Mouse (Mus musculus): ENCODE results near the gene Dnah8.

The Dnah8 gene

GRCm38 (mm10) chr17:30819134-30819533 lies 195.0 kb downstream of the Dnah8 start:
- DNase-seq (ENCODE audit: low read depth, low spot score): no peak

DNA sequence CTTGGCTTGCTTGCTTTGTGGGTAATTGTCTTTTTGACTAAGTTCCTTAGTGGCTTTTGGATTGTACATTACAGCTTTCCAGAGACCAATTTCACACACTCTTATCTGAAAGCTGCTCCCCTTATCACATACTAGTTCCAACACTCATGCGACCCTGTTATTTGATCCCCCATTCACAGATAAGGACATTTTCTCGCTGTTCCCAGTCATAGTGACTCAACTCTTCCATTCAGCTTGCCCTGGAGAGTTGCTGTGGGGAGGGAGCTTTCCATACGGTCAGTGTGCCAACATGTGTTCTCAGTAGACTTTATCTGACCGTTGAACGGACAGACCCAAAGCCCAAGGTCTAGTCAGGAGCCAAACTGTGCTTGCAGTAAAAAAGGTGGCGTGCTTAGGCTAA lies 197.0 kb downstream of the Dnah8 start:
- DNase-seq (ENCODE audit: low read depth, low spot score): no peak

DNA sequence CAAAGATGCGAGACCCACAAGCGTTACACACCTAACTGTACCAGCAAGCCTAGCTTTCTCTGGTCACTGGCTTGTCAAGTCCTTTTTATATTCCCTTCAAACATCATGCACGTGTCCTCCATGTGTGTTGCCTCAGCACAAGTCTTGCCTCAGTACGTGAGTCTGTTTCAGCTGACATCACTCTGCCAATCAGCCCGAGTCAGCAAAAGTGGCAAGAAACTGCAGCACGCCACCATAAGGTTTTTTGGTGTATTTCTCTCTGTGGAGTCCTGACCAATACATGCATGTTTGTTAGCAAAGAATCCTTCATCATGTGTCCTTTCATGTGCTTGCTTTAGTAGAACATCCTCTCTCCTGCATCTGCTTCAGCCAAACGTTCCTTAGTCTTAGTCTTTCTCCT lies 200.3 kb downstream of the Dnah8 start:
- no peak for DNase-seq (ENCODE audit: low read depth, low spot score)

- DNase-seq (ENCODE audit: low read depth, low spot score): no peak
These were observed 201.7 kb downstream of the Dnah8 start for GRCm38 (mm10) chr17:30825731-30826304.

DNA sequence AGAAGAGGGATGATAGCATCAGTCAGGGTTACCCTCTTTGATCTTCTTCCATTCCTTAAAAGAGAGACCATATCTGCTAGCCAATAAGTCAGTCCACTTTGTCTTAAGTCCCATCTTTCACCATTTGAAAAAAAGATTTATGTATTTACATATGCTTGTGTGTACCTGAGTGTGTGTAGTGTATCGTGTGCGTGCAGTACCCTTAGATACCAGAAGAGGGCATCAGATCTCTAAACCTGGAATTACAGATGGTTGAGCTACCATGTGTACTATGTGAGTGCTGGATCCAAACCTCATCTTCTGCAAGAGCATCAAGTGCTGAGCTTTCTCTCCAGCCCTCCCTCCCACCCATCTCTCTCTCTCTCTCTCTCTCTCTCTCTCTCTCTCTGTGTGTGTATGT lies 207.0 kb downstream of the Dnah8 start:
- DNase-seq (ENCODE audit: low read depth, low spot score): no peak

- no peak for DNase-seq (ENCODE audit: low read depth, low spot score)
These were observed 211.3 kb downstream of the Dnah8 start for GRCm38 (mm10) chr17:30835419-30835818.

- DNase-seq (ENCODE audit: low read depth, low spot score): no peak
These were observed 212.9 kb downstream of the Dnah8 start for GRCm38 (mm10) chr17:30837031-30837430.

GRCm38 (mm10) chr17:30840046-30840445 lies 215.9 kb downstream of the Dnah8 start:
- DNase-seq (ENCODE audit: low read depth, low spot score): no peak

DNA sequence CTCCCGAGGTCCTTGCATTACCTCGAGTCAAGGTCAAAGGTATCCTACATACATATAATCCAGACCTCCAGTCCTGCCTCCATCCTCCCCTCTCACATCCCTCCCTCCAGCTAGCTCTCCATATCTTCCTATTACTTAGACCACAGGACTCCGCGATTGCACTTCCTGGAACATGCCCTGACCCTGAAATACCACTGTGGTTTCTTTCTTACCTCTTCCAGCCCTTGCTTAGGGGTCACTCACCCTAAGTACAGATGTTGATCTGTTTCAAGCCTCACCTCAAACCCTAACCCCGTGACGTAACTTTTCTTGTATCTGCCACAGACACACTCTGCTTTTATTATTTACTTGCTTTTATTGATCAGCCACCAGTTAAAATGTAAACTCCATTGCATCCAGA lies 218.2 kb downstream of the Dnah8 start:
- DNase-seq (ENCODE audit: low read depth, low spot score): no peak

GRCm38 (mm10) chr17:30844321-30844791 lies 220.2 kb downstream of the Dnah8 start:
- DNase-seq (ENCODE audit: low read depth, low spot score): no peak

- no peak for DNase-seq (ENCODE audit: low read depth, low spot score)
These were observed 223.3 kb downstream of the Dnah8 start for GRCm38 (mm10) chr17:30847498-30847897.

DNA sequence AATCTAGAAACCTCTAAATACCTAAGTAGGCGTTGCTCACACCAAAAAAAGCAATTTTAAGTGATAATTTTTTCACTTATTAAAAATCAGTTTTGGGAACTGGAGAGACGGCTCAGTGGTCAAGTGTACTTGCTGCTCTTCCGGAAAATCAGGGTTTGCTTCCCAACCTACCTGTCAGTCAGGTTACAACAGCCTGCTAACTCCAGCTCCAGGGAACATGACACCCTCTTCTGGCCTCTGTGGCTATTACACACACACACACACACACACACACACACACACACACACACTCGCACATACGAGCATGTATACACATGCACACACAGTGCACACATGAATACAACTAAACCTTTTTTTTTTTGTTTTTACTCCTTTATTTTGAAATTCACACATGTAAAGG lies 223.9 kb downstream of the Dnah8 start:
- no peak for DNase-seq (ENCODE audit: low read depth, low spot score)

DNA sequence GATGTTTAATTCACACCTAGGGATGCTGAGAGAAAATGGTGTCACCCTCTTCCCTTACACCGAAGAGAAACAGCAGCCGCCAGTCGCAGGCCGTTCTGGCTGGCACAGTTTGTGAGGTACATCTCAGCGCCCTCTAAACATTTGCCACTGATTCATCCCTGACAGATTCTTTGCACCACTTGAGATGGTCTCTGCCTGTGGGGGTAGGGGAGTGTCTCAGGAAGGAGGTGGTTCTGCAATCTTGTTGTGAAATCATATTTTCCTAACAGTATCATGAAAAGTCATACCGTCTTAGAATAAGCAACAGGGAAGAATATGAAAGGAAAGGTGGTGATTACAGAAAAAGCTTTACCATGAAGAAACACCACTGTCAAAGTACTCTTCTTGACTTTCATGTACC lies 224.7 kb downstream of the Dnah8 start:
- DNase-seq (ENCODE audit: low read depth, low spot score): no peak

DNA sequence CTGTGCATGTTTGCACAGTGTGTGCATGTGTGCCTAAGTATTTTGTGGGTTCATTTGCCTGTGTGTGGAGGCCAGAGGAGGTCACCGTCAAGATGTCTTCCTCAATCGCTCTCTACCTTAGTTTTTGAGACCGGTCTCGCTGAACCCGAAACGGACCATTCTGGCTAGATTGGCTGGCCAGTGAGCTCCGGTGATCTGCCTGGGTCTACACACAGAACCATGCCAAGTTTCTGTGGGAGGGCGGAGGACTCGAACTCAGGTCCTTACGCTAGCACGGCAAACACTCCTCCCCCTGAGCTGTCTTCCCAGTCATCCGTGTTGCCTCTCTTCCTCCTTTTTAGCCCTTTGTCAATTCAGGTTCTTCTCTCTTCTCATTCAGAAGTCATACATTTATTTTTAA lies 225.7 kb downstream of the Dnah8 start:
- no peak for DNase-seq (ENCODE audit: low read depth, low spot score)

GRCm38 (mm10) chr17:30852345-30852744 lies 228.2 kb downstream of the Dnah8 start:
- DNase-seq (ENCODE audit: low read depth, low spot score): no peak

DNA sequence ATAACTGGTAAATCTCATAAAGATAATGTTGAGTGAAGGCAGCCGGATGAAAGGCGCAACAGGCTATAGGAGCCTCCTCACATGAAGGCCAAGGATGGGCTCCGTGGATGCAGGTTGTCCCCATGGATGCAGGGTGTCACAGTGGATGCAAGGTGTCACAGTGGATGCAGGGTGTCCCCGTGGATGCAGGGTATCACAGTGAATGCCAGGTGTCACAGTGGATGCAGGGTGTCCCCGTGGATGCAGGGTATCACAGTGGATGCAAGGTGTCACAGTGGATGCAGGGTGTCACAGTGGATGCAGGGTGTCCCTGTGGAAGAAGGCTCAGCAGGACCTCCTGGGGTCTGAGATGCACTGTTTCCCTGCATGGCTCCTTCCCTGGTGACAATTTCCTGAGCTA lies 233.2 kb downstream of the Dnah8 start:
- DNase-seq (ENCODE audit: low read depth, low spot score): no peak

DNA sequence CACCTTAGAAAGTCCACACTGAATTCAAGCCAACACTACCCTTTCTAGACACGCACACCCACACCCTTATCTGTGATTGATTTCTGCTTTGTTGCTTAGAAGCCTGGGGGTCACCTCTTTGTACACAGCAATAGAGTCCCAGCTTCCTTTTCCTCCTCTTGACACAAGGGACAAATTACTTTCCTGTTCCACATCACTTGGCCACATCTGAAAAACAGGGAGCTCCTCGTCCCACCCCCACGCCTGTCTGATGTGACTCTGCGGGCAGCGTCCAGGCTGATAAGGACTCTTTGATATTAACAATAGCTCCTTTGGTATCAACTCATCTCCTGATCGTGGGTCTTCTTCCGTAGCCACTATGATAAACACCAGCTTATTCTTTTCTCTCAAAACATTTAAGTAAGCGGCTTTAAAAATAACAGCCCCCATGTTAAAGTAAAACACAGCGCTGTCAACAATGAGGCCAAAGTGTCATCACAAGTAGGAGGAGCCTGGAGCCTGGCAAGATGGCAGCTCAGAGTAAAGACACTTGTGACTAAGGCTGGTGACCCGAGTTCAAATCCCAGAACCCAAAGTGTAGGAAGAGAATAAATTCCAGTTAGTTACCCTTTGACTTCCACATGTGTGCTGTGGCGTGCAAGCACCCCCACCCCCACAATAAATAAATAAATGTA lies 234.6 kb downstream of the Dnah8 start:
- no peak for DNase-seq (ENCODE audit: low read depth, low spot score)

DNA sequence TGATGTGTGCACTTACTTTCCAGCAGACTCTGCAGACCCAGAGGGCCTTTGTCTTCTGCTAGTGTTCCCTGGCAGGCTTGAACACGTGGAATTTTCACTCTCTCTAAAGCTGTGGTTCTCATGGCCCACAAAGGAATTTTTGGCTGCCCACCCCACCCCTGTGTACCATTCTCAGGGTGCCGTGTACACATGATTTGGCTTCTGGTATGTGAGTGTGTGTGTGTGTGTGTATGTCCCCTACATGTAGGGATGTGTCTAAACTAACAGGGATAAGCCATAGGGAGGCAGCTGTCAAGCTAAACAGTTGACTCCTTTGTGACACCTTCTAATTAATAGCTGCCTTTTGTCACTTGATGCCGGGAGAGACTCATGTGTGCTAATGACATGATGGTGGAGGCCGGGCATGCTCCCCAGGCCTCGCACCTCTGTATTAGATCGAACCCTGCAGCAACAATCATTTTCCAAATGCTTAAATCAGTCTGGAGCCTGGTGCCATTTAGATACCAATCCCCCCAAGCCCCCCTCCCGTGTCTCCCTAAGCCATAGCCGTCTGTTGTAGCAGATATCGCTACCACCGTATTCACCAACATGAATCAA lies 235.9 kb downstream of the Dnah8 start:
- DNase-seq (ENCODE audit: low read depth, low spot score): peak; percentile 8

- DNase-seq (ENCODE audit: low read depth, low spot score): no peak
These were observed 236.5 kb downstream of the Dnah8 start for GRCm38 (mm10) chr17:30860606-30861005.

DNA sequence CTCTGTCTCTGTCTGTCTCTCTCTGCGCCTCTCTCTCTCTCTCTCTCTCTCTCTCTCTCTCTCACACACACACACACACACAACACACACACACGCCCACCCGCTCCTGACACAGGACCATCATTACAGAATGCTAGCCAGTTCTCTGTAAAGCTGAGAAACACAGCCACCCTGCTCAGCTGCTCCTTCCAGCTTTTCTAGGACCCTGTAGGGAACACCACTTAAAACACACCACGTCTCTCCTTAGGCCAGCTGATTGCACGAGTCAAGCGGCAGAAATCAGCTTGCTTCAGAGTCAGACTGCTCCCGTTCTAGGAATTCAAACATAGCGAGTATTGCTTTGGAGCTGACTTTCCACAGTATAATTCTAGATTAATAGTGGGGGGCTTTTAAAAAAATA lies 242.1 kb downstream of the Dnah8 start:
- no peak for DNase-seq (ENCODE audit: low read depth, low spot score)

- no peak for DNase-seq (ENCODE audit: low read depth, low spot score)
These were observed 242.8 kb downstream of the Dnah8 start for GRCm38 (mm10) chr17:30866966-30867365.

DNA sequence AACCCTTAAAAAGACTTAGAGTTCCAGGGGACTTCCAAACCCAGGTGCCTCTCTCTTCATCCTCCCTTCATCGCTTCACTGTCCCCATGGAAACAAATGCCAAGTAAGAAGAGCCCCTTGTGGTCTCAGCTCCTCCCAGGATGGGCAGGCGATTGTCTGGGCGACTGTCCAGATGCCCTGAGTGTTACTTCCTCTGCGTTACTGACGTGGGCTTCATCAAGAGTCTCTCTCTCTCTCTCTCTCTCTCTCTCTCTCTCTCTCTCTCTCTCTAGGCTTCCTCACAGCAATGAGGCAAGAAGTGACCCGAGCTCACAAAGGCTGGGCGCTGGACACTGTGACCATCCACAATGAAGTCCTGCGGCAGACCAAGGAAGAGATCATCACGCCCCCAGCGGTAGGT lies 246.9 kb downstream of the Dnah8 start:
- no peak for DNase-seq (ENCODE audit: low read depth, low spot score)

GRCm38 (mm10) chr17:30874276-30874675 lies 250.1 kb downstream of the Dnah8 start:
- no peak for DNase-seq (ENCODE audit: low read depth, low spot score)

Data from retina, postnatal 7 days (tissue).